Mouse (Mus musculus) CD4-positive helper T cell, adult 2 months (primary cell): Measurements from ENCODE around the gene Rps6kb1.

Source experiments
- DNase-seq: peaks from one replicate; pipeline ENCODE4 v3.0.0-alpha.2; 2012; ENCODE audit warnings: low read depth, missing footprints, low spot score

Gene Rps6kb1

GRCm38 (mm10) chr11:86471785-86472184 is 72.8 kb downstream of the Rps6kb1 start:
- DNase-seq: no peak

- no peak for DNase-seq
These were observed 75.6 kb downstream of the Rps6kb1 start for GRCm38 (mm10) chr11:86468971-86469370.

GRCm38 (mm10) chr11:86468345-86468744 is 76.3 kb downstream of the Rps6kb1 start:
- DNase-seq: no peak

DNA sequence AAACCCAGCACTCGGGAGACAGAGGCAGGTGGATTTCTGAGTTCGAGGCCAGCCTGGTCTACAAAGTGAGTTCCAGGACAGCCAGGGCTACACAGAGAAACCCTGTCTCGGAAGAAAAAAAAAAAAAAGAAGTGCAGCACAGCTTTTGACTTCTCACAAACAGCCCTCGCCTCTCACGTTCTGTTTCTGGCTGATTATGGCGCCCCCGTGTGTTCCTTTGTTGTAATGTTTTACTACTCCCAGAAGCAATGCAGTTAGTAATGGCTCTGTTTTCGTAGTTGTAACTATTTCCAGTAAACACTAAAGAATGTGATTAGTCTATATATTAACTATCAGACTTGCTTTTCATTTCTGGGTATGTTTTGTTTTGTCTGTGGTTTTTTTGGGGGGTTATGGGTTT is 80.3 kb downstream of the Rps6kb1 start:
- peak; percentile 66 for DNase-seq

DNA sequence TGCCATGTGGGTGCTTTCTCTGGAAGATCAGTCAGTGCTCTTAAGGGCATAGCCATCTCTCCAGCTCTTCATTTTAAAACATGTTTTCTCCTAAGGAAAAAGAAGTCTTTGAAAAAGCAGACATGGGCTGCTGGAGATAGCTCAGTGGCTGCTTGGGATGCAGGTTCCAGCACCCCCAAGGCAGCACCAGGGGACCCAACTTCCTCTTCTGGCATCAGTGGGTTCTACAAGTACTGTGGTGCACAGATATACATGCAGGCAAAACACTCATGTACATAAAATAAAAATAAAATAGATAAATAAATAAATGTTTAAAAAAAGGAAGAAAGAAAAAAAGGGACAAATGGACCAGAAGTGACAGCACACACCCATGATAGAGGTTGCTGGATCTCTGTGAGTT is 82.0 kb downstream of the Rps6kb1 start:
- DNase-seq: no peak

- DNase-seq: no peak
These were observed 85.7 kb downstream of the Rps6kb1 start for GRCm38 (mm10) chr11:86458866-86459265.

DNA sequence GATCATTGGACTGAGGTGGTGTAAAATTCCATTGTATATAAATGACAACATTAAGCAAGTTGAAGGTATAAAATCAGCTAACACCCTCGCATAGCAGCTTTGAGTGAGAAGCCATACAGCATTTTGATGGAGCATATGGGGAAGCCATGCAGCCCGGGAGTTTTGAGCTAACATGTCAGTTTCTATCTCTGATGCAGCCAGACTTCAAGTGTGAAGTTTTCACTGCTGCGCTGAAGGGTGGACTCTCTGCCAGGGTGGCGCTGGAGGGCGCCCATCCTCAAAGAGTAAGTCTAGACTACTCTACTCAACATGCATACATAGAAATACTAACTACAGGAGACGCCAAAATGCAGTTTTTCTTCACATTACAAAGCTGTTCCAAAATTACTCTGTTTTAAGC is 87.1 kb downstream of the Rps6kb1 start:
- no peak for DNase-seq

- no peak for DNase-seq
These were observed 90.6 kb downstream of the Rps6kb1 start for GRCm38 (mm10) chr11:86453991-86454390.
